Mouse (Mus musculus): Measurements from ENCODE around the gene Sort1.

- TF ChIP-seq POLR2A (IDR thresholded peaks at IDR 0.05; ENCODE audit: extremely low read depth, insufficient read depth, low read length) (no peak), CTCF (IDR thresholded peaks at IDR 0.05; ENCODE audit: extremely low read depth, insufficient read depth, low read length) (no peak)
These were observed 27.0 kb downstream of the Sort1 start for GRCm38 (mm10) chr3:108310921-108311341.

Measured in cortical plate, adult 2 months (tissue).